Comparison of ENCODE assay signal across 18 mouse cellular contexts in genomic region chr1:177045885-177046284, GRCm38 (mm10).
A peak's percentile ranks its signal among the peaks of the same experiment; 100 is the strongest.
DNase-seq lines count a peak whose midpoint lies in the region; ATAC-seq and TF ChIP-seq lines count a peak whose summit lies in the region.
"Had no signal": no experiment of that assay in that cellular context is flagged by ENCODE, and none has a peak within 500 bp of the region (broad histone marks: within the 10 kb centered on the region; RNA-seq: fewer than 3 reads in every experiment).

No protein-coding gene starts in this region.

- no peak for TF ChIP-seq EP300 in liver, embryonic 14.5 days (IDR thresholded peaks at IDR 0.05; ENCODE audit: low read depth)

- H3K4me3 ChIP-seq in kidney, embryonic 14.5 days (ENCODE audit: low read length): no peak overlapping the region
- no peak overlapping the region for H3K4me3 ChIP-seq in liver, embryonic 14.5 days (ENCODE audit: insufficient read depth in 1 of 2, low read depth in 2 of 2, low read length in 2 of 2)
- H3K4me3 ChIP-seq: heart, embryonic 13.5 days; hindbrain, embryonic 10.5 days; midbrain, embryonic 10.5 days; myocyte had no signal

- ATAC-seq in kidney, embryonic 14.5 days (ENCODE audit: low FRiP score, low TSS enrichment): no peak
- ATAC-seq in liver, embryonic 14.5 days (ENCODE audit: insufficient read depth): peak; percentile 52; the same call in 1 of the 2 replicates
- no peak for ATAC-seq in frontal cortex, adult (ENCODE audit: low TSS enrichment)
- ATAC-seq: forebrain, embryonic 16.5 days; inflammation-experienced regulatory T-cells, adult 6 months; lung, postnatal 0 days had no signal

- H3K9ac ChIP-seq in kidney, embryonic 14.5 days (ENCODE audit: low read depth, low read length): no peak overlapping the region
- no peak overlapping the region for H3K9ac ChIP-seq in liver, embryonic 14.5 days (replicated peaks)
- H3K9ac ChIP-seq: heart, embryonic 13.5 days had no signal

- no peak overlapping the region for H3K4me2 ChIP-seq in kidney, embryonic 14.5 days (replicated peaks; ENCODE audit: low read depth, low read length)
- H3K4me2 ChIP-seq in liver, embryonic 14.5 days (ENCODE audit: low read depth): no peak overlapping the region
- H3K4me2 ChIP-seq: heart, embryonic 13.5 days had no signal

- H3K4me1 ChIP-seq in kidney, embryonic 14.5 days (ENCODE audit: control insufficient read depth, insufficient read depth, low read length): no peaks in the 10 kb centered on the region
- no peaks in the 10 kb centered on the region for H3K4me1 ChIP-seq in liver, embryonic 14.5 days (replicated peaks; ENCODE audit: control insufficient read depth in 2 of 2, insufficient read depth in 2 of 2, low read length in 1 of 2)
- H3K4me1 ChIP-seq: hindbrain, embryonic 10.5 days; midbrain, embryonic 10.5 days had no signal

- DNase-seq in kidney, adult 18-20 months: peak; percentile 73
- DNase-seq in NIH3T3 (ENCODE audit: low read depth): peak; percentile 61
- DNase-seq in brain, adult 2 months (ENCODE audit: low read depth, low spot score): peak; percentile 52
- DNase-seq in liver, embryonic 14.5 days (ENCODE audit: low read depth in 3 of 3, low spot score in 3 of 3): peak; percentile 13 to 22 (median 17)
- DNase-seq in gastrocnemius, postnatal 25 days: no peak
- DNase-seq: cerebellum, adult 11 months; gastrocnemius, postnatal 14 days; right cerebral cortex, postnatal 14 days; thymus, adult 2 months had no signal

- no peak overlapping the region for H3K27ac ChIP-seq in kidney, embryonic 14.5 days (ENCODE audit: low read depth, low read length)
- no peak overlapping the region for H3K27ac ChIP-seq in liver, embryonic 14.5 days
- H3K27ac ChIP-seq: heart, embryonic 13.5 days; hindbrain, embryonic 10.5 days; midbrain, embryonic 10.5 days had no signal

- H3K36me3 ChIP-seq in kidney, embryonic 14.5 days (ENCODE audit: control insufficient read depth, insufficient read depth, low read length): no peaks in the 10 kb centered on the region
- no peaks in the 10 kb centered on the region for H3K36me3 ChIP-seq in liver, embryonic 14.5 days (replicated peaks; ENCODE audit: control insufficient read depth, insufficient read depth, low read depth)

- no peak for TF ChIP-seq CTCF in liver, embryonic 14.5 days (IDR thresholded peaks at IDR 0.05; ENCODE audit: low read depth)

- H3K27me3 ChIP-seq in kidney, embryonic 14.5 days (ENCODE audit: control insufficient read depth, insufficient read depth, low read length): no peaks in the 10 kb centered on the region
- H3K27me3 ChIP-seq in liver, embryonic 14.5 days (ENCODE audit: control insufficient read depth, insufficient read depth, low read length): no peaks in the 10 kb centered on the region
- H3K27me3 ChIP-seq: heart, embryonic 13.5 days had no signal

- no peaks in the 10 kb centered on the region for H3K9me3 ChIP-seq in kidney, embryonic 14.5 days (ENCODE audit: control insufficient read depth, low read length)
- no peaks in the 10 kb centered on the region for H3K9me3 ChIP-seq in liver, embryonic 14.5 days (ENCODE audit: control insufficient read depth, low read length)
- H3K9me3 ChIP-seq: heart, embryonic 13.5 days; hindbrain, embryonic 10.5 days; midbrain, embryonic 10.5 days had no signal
